Mouse (Mus musculus) gonadal fat pad, adult 2 months (tissue): ENCODE measurements at regions not wholly inside any gene's neighbourhood (a gene's known extent, or its start where the extent isn't known, plus 50 kb on each side); places are given as distances from the start of the nearest gene placed in this dataset.

Experiments
- DNase-seq: peaks from one replicate; pipeline ENCODE4 v3.0.0-alpha.2; 2012; ENCODE audit warnings: low read depth

GRCm38 (mm10) chr2:48730780-48731179, 83.1 kb upstream of the Acvr2a start:
- no peak for DNase-seq

- peak; percentile 81 for DNase-seq
These were observed 80.0 kb upstream of the Acvr2a start for GRCm38 (mm10) chr2:48733936-48734335.

GRCm38 (mm10) chr2:48734521-48734920, 79.4 kb upstream of the Acvr2a start:
- no peak for DNase-seq

- no peak for DNase-seq
These were observed 77.6 kb upstream of the Acvr2a start for GRCm38 (mm10) chr2:48736312-48736711.
